Mouse (Mus musculus): ENCODE measurements around the gene Wscd2. TPM values are rescaled to one million over a fixed set of nuclear protein-coding genes. Genes with fewer than 3 reads are reported as not detected.

Gene Wscd2
- total RNA-seq, 2 experiments from 2014 or later: 10.2 to 11.6 TPM

DNA sequence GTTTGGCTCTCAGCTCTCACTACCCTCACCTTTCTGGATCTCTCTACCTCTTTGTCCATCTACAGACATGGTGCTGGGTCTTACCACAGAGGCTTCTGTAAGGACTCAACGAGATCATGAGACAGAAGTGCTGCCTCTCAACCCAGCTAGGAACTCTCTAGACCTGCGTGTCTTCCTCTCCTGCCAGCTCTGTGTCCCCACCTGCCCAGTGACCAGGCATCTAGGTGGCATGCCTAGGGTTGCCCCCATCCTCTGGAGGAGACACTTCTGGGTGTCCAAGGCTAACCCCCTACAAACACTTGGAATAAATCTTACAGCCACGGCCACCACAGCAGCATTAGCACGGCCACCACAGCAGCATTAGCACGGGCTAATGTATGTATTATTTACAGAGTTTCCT lies 119.8 kb downstream of the Wscd2 start:
- no peak for DNase-seq (ENCODE audit: low spot score in 2 of 2)

DNA sequence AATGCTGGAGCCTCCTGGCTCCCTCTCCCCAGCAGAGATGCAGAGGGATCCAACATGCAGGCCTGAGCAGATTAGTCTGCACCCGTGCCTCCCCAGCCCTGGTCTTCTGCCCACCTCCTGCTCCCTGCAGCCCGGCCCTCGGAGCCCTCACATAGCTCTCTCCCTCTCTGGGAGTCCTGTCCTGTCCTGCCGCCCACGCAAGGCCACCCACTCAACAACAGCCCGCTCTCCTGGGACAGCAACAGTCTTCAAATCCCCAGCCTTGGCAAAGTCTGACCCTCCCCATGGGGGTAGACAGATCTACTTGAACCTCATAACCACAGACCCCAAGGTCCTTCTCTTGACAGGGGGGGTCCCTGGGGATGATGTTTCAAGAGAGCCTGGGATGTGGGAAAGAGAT lies 120.4 kb downstream of the Wscd2 start:
- DNase-seq (ENCODE audit: low spot score in 2 of 2): no peak

DNA sequence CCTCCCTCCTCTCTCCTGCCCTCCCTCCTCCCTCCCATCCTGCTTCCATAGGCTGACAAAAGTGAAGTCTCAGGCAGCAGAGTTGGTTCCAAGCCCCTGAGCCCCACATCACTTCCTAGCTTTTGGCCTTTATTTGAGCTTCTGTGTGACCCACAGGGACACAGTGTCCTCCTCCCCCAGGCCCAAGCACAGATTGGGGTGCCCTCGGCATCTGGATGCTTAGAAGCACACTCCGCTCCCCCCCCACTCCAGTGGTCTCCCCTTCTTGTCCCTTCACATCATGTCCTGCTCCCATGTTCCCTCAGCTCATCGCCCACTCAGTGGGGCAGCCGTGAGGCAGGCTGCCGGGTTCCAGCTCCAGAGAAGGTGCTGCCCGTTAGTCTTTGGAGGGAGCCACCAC lies 121.0 kb downstream of the Wscd2 start:
- no peak for DNase-seq (ENCODE audit: low spot score in 2 of 2)

DNA sequence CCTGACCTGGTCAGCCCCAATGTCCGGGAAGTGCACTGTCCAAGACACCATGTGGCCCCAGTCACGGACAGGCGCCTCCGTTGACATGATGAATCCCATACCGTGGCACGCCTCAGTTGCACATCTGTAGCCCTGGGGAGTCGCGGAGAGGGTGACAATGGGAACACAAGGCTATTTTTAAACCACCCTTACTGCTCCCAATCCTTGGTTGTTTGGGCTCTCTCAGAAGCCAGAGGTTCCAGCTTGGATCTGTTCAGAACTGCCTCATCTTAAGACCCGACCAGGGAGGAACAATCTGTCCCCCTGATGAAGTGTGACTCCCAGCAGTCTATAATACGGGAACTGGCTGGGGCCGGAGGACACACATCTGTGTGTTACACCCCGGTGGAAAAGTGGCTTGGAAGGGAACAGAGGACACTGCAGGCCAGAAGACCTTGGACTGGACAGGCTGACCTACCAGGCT lies 121.7 kb downstream of the Wscd2 start:
- no peak for DNase-seq (ENCODE audit: low spot score in 2 of 2)

DNA sequence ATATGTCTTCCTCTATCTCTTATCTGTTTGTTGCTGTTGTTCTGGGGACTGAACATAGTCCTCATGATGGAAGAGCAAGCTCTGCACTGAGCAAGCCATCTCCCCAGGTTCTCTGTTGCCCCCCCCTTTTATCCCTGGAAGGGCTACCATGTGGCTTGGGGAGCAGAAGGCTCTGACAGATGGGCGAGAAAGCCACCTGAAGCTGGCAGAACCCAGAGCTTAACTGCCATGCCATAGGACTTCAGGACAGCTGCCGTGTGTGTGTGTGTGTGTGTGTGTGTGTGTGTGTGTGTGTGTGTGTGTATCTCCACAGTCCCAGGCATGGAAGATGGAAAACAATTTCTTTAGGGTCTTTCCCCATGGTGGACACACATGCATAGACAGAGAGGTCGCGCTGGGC lies 128.6 kb downstream of the Wscd2 start:
- DNase-seq (ENCODE audit: low spot score in 2 of 2): no peak

DNA sequence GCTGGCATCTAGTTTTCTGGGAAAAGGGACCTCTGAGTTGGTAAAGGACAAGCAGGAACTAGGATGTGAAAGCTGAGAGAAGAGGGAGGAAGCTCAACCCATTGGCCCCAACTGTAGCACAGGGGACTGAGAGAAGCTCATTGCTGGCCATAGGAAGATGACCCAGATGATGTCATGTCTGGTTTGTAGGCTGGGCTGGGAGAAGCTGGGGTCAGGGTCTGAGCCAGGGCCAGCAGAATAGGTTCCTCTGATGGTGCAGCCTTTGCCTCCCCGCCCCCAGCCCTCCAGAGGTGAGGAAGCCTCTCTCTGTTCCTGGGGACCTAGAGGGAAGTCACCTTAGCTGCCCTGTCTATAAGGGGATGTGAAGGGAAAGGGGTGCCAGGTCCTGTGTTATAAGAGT lies 129.0 kb downstream of the Wscd2 start:
- no peak for DNase-seq (ENCODE audit: low spot score in 2 of 2)

DNA sequence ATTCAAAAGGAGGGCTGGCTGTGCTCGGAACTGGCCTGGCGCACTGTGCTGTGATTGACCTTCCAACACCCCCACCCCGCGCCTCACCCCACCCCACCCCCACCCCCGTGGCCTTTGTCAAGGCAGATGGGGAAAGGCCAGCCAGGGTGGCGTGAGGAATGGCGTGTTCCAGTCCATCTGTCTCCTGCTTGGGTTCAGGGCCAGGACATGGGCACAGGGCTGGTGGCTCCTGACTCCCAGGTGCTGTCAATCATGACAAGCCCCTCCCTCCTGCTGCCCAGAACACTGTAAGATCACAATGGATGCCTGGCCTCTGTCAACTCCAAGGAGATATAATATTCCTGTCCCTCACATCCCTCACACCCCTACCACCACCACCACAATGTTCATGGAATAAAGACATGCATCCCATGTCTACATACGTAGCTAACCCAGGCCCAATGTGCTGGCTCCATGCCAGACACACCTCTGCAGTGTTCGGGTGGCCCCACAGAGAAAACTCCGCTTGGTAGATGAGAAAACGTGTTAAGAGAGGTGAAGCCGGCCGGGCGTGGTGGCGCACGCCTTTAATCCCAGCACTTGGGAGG lies 130.1 kb downstream of the Wscd2 start:
- no peak for DNase-seq (ENCODE audit: low spot score in 2 of 2)

DNA sequence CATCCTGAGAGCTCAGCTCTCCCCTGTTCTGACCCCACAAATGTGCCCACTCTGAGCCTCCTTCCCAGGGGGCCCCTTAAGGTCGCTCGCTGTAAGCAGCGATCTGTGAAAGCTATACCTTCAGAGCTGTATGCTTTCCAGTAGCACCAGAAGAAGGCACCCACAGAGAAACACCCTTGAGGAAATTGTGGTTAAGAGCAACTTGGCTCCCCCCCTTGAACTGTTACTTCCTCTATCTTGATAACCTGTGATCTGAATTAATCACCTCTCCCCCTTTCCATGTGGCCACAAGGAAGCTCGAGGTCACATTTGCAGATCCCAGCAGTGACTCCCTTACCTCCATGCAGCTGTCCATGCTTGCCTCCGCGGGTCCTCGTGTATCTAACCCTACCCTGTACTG lies 130.9 kb downstream of the Wscd2 start:
- DNase-seq (ENCODE audit: low spot score in 2 of 2): no peak

DNA sequence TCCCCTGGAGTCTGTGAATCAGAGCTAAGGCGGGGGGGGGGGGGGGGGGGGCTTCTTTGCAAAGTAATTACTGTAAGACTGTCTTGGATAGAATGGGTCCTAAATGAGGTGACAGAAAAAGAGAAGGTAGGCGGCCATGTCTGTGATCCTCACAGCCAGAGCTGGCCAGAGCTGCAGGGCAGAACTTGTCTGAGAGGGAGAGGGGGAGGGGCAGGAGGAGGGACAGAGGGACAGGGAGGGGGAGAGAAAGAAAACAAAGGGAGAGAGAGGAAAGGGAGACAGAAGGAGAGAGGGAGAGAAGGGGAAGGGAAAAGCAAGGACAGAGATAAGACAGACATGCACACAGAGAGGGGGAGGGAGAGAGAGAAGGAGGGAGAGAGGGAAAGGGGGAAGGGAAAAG lies 132.9 kb downstream of the Wscd2 start:
- DNase-seq (ENCODE audit: low spot score in 2 of 2): no peak

DNA sequence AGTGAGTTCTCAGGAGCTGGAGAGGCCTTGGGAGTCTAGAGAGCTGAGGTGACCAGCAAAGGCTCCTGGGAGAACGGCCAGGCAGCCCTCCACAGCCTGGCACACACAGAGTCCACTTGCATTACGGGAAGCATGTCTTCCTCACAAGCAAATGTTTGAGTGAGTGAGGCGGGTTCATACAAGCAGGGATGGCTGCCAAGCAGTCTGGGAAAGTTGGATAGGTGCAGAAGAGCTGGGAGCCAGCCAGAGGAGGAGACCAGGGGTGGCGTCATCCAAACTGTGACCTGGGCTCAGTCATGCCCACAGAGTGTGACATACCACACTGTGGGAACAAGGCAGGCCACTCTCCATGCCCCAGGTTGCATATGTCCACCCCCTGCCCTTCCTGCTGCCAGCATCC lies 134.9 kb downstream of the Wscd2 start:
- DNase-seq (ENCODE audit: low spot score in 2 of 2): no peak

DNA sequence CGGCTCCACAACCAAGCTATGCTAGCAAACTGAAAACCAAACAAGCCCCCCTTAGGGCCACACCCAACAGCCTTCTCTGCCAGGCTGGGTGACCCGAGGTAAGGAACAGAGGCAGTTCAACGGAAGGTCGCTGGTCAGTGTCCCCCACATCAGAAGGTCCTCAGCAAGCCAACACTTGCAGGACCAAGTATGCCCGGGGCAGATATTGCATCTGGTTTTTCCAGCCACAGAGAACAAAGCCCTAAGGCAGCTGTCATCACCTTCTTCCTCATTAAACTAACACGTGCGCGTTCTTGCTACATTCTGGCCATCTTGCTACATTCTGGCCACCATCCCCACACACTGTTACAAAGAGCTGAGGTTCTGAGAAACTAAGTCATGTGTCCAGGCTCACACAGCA lies 136.2 kb downstream of the Wscd2 start:
- DNase-seq (ENCODE audit: low spot score in 2 of 2): no peak

DNA sequence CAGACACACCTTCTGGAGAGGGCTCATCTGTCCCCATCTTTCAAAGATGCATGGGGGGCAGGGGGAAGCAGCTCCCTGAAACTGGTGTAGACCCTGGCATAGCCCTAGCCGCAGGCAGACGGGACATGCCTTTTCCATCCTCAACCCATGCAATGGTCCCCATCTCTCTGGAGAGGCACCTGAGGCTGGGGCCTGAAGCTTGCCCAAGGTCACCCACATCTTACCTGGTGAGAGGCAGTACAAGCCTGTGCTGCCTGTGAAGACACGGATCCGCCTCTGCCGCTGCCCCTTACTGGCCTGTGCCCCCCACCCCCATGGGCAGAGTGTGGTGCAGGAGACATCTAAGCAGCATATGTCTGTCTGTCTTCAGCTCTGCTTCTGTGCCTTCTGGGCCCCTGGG lies 136.9 kb downstream of the Wscd2 start:
- no peak for DNase-seq (ENCODE audit: low spot score in 2 of 2)

DNA sequence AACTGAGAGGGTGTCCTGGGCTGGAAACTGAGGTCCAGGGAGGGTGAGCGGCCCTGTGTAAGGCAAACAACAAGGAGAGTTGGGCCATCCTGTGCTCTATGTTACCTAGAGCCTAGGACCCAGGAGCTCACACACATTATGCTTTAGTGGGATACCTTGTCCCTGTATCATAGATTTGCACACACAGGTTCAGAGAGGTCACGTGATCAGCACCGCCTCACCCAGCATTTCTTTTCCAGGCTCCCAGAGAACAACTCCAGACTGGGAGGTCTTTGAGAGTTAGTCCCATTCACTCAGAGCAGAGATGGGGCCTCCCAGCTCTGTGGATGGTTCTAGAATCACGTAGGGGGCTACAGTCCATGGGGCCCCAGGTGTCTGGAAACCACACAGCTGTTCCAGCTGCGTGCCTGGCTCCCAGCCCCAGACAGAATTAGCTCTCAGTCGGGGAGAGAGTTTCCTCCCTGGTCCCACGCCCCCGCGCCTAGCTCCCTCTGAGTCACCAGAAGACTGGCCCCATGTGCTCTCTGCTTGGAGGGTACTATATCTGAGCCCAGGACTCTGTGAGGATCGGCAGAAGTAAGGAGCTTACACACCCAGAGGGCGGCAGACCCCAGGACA lies 137.8 kb downstream of the Wscd2 start:
- DNase-seq (ENCODE audit: low spot score in 2 of 2): no peak

DNA sequence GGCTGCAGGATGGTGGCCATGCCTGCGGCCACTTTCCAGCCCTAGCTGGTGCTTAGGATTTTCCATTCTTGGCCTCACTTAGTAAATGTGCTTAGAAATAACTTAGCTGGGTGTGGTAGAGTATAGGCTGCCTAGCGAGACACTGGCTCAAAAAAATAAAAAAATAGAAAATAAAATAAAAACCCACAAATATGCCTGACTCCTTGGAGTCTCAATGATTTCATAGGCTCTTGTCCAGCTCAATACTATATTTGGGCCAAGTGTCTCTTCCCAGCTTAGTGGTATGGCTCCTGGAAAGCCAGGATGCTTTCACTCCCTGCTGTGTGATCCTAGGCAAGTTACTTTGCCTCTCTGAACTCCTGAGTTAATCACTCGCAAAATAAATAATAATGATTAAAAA lies 139.1 kb downstream of the Wscd2 start:
- no peak for DNase-seq (ENCODE audit: low spot score in 2 of 2)

DNA sequence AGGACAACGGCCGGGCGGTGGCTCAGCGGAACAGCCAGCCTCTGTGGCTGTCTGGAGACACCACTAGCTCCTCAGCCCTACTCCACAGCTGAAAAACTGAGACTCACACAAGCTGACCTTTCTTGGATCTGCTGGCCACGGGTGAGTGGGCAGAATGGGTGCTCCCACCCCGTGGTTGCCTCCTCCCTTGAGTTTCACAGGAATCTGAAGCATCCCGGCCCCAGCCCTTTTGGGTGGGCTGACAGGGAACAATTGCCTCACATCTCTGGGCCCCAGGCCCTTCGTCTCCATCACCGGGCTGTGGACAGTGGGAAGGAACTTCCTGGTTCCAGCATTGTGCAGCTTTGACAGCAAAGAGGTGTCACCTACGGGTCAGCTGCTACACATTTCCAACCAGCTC lies 140.0 kb downstream of the Wscd2 start:
- DNase-seq (ENCODE audit: low spot score in 2 of 2): no peak

DNA sequence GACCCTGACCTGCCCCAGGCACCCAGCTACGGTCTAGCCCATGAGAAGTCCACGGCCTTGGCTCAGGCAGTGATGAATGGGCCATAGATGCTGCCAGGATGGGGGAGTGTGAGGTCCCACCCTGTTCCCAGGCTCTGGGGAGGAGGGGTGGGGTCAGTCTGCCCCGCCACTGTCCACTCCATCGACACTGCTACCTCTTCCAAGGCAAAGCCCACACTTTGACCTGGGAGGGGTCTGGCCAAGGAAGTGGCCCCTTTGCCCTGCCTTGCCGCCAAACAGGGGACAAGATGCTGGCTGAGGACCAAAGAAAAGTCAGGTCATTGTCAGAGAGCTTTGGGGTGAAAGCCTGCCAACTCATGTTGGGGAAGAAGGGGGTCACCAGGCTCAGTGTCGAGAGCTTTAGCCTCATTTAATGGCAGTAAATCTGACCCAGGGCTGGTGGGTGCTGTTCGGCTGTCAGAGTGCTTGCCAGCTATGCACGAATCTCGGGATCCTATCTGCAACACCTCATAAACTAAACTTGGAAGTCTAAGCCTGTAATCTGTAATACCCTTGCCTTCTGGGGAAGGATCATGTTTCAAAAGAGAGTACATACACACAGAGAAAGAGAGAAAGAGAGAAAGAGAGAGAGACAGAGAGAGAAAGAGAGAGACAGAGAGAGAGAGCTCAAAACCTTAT lies 143.0 kb downstream of the Wscd2 start:
- DNase-seq (ENCODE audit: low spot score in 2 of 2): no peak

DNA sequence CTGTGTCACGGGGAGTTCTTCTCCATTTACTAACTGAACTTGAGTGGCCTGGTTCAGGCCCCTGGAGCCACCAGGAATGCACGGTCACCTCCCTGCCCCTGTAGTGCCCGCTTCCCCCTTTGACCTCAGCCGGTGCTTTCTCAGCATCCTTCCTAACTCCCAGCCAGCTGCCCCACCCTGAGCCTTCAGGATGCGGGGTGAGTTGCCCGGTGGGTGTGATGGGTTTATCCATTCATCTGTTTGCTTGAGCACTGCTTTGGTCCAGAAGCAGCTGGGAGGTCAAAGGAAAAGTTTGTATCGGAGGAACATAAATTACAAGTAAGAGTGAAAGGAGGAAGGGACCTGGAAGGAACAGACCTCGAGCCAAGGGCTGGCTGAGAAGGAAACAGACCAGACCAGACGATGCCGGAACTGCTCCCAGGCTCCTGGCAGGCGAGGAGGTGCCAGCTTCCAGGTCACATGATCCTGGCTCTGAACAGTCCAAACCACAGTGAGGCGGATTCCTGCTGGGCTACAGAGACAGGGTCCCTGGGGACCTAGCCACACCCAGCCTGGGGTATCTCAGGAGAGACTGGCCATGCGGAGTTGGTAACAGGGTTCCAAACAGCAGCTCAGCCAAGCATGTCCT lies 144.0 kb downstream of the Wscd2 start:
- no peak for DNase-seq (ENCODE audit: low spot score in 2 of 2)

DNA sequence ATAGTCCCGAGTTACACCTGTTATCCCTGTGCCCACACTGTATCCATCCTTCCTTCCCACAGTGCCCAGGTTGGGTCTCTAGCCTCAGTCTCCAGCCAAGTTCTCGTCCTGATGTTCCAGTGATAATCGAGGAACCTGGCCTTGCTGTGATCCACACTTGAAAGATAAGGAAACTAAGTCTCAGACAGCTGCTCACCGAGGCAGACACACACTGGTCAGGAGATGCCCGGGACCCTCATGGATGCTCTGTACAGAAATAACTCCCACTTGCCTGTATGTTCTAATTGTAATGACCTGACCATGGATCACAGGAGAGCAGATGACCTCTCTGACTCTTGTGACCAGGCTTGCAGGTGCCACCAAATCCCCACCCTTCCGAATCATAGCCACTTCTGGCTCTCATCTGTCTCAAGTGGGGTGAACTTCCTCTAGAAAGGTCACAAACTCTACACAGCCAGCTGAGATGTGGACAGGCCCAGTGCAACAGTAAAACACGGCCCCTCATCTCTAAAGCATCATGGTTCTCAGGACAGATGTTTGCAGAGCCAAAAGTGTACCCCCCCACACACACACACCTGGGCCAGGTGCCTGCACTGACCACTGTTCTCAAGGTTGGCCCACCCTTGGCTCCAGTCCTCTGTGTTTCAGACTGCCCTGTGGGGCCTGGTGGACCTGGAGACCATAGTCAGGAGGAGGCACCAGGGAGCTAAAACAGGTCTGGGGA lies 144.9 kb downstream of the Wscd2 start:
- DNase-seq (ENCODE audit: low spot score in 2 of 2): no peak

DNA sequence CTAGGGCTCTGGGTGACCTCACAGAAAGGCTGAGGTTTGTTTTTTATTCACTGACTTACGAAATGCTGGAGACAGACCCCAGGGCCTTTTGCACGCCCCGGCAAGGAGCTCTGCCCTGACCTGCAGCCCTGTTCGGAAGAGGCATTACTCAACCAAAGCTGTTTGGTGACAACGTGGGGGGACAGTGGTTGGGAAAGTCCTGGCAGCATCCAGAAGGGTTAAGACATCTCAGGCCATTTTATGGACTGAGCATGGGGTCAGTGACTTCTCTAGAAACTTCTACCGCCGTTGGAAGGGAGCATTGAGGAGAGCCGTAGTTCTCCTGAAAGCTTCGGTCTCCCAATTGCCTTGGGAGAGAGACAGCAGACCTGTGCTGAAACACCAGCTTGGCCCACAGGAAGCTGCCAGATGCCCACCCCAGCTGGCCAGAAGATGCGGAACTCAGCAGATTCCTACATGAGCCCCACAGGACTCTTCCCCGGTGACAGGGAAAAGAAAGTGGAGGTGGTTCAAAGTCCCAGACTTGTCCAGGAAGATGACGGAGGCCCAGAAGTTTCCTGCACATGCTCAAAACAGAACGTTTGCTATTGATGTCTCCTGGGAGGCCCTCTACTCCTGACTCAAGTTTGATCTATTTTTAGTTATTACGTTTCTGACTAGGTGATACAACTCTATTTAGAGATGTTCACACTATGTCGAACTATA lies 145.9 kb downstream of the Wscd2 start:
- no peak for DNase-seq (ENCODE audit: low spot score in 2 of 2)

DNA sequence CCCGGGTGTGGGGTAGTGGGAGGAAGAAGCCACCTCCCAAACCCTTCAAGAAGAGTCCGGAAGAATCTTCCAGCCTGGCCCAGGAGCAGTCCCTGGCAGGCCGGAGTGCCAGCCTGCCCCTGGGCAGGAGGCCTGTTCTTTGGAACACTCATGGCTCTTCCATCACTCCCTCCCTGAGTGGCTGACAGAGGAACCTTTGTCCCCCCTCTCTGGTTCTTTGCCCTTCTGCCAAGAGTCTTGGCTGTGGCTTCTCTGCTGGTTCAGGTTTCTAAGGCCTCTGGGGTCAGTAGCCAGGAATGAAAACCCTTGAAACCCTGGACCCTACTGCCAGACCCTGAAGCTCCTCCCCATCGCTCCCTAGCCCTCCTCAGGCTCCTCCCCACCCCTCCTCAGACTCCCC lies 147.5 kb downstream of the Wscd2 start:
- no peak for DNase-seq (ENCODE audit: low spot score in 2 of 2)

DNA sequence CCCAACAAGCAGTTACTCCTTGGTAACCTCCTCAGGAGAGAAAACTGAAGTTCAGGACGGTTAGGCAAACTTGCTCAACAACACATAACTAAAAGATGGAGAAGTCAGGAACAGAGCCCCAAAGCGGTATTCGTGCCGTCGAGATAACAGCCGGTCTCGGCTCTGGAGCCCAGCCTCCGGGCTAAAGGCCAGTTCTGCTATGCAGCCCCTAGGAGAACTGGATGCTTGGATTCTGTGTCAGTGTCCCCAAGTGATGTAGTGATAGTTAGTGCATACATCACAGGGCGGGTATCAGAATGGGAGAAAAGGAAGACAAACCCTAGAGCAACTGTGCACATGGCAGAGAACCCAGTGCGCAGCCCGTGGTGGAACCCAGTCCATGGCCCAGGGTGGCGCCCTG lies 147.9 kb downstream of the Wscd2 start:
- DNase-seq (ENCODE audit: low spot score in 2 of 2): no peak

Measured in adrenal gland, postnatal 4 days (tissue).